Mouse (Mus musculus) layer of hippocampus, postnatal 25 days (tissue): ENCODE data around the gene Slamf9. TPM values are rescaled to one million over a fixed set of nuclear protein-coding genes. Genes with fewer than 3 reads are reported as not detected.

Source experiments
- DNase-seq, 2 experiments: peaks; one replicate each; pipeline ENCODE4 v3.0.0; 2022; ENCODE audit warnings: mixed read lengths in 2 of 2, low spot score in 1 of 2; ENCODE audit errors: extremely low spot score in 1 of 2
- total RNA-seq, 2 experiments: library from RNA; stranded (reverse); gene quantifications; 2 replicates each; pipeline ENCODE4 v1.2.3; 2021

The Slamf9 gene
- total RNA-seq, 2 experiments from 2014 or later, result not detected

- DNase-seq, result no peak
Measured at GRCm38 (mm10) chr1:172487859-172488258, 12.7 kb downstream of the Slamf9 start.

- DNase-seq, result no peak
Measured at GRCm38 (mm10) chr1:172488831-172489230, 13.7 kb downstream of the Slamf9 start.

- no peak for DNase-seq
Measured at GRCm38 (mm10) chr1:172489585-172490250, 14.6 kb downstream of the Slamf9 start.

- DNase-seq, result peak; percentile 95 to 99
Measured at GRCm38 (mm10) chr1:172490261-172490661, 15.1 kb downstream of the Slamf9 start.

- DNase-seq, result no peak
Measured at GRCm38 (mm10) chr1:172492047-172492446, 16.9 kb downstream of the Slamf9 start.

- DNase-seq, result no peak
Measured at GRCm38 (mm10) chr1:172493516-172493915, 18.4 kb downstream of the Slamf9 start.

- no peak for DNase-seq
Measured at GRCm38 (mm10) chr1:172496030-172496429, 20.9 kb downstream of the Slamf9 start.

GRCm38 (mm10) chr1:172497428-172497827 is 22.3 kb downstream of the Slamf9 start:
- DNase-seq, result no peak

GRCm38 (mm10) chr1:172499765-172500441 is 24.7 kb downstream of the Slamf9 start, which contains the start of gene Tagln2:
TSS of gene Tagln2 (plus strand) at chr1:172500047.
- no peak for DNase-seq

GRCm38 (mm10) chr1:172500451-172501370 is 25.6 kb downstream of the Slamf9 start:
- DNase-seq, result no peak

- no peak for DNase-seq
Measured at GRCm38 (mm10) chr1:172501371-172502144, 26.4 kb downstream of the Slamf9 start.

GRCm38 (mm10) chr1:172502145-172503110 is 27.3 kb downstream of the Slamf9 start:
- DNase-seq, result no peak

GRCm38 (mm10) chr1:172503111-172503997 is 28.2 kb downstream of the Slamf9 start:
- no peak for DNase-seq

GRCm38 (mm10) chr1:172504756-172505155 is 29.6 kb downstream of the Slamf9 start:
- no peak for DNase-seq

GRCm38 (mm10) chr1:172507001-172507400 is 31.8 kb downstream of the Slamf9 start:
- DNase-seq, result no peak

- DNase-seq, result no peak
Measured at GRCm38 (mm10) chr1:172507701-172508100, 32.5 kb downstream of the Slamf9 start.

GRCm38 (mm10) chr1:172508172-172508571 is 33.0 kb downstream of the Slamf9 start:
- DNase-seq, result no peak

GRCm38 (mm10) chr1:172509235-172509634 is 34.1 kb downstream of the Slamf9 start:
- no peak for DNase-seq
